Mouse (Mus musculus): ENCODE measurements at regions not wholly inside any gene's neighbourhood (a gene's known extent, or its start where the extent isn't known, plus 50 kb on each side); places are given as distances from the start of the nearest gene placed in this dataset.

DNA sequence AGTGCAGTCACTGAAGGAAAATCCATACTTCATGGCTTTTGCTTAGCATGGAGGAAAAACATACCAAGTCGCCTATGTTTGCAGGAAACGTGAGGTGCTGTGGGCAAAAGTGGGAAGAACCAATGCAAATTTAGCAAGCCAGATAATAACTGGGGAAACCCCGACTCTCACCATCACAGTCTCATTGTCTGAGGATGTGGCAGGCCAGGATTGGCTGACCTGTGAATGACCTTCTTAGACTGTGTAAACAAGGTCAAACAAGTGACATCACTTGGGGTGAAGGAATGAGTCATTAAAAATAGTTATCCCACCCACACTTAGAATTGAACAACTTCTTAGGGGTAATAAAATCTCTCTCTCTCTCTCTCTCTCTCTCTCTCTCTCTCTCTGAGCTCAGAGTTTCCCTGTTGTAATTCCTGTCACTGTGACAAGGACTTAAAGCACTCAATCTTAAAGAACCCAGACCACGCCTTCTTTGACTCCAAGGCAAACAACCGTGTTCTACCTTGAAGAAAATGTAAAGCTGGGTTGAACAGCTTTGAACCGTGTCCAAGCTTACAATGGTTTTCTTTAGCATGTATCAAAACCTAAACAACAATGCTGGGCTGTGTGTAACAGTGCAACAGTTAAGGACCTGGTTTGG is 142.0 kb downstream of the Sp3 start:
- Histone ChIP-seq H3K27me3 (ENCODE audit: control insufficient read depth in 1 of 2, insufficient read depth in 2 of 2, low read length in 2 of 2) (peaks cover 8 to 15% of the 10 kb centered on the region in 2 experiments), H3K9ac (ENCODE audit: control insufficient read depth, low read depth, low read length, poor library complexity, severe bottlenecking) (no peak overlapping the region), H3K4me3 (ENCODE audit: control insufficient read depth in 1 of 2, insufficient read depth in 1 of 2, low read depth in 2 of 2, low read length in 2 of 2) (no peak overlapping the region), H3K9me3 (replicated peaks; ENCODE audit: insufficient read depth, low read length) (no peaks in the 10 kb centered on the region), H3K79me2 (ENCODE audit: control insufficient read depth, insufficient read depth, low read length, poor library complexity) (no peaks in the 10 kb centered on the region), H3K27ac (ENCODE audit: control insufficient read depth, low read depth, low read length) (no peak overlapping the region), H3K4me1 (ENCODE audit: control insufficient read depth in 1 of 2, insufficient read depth in 2 of 2, low read length in 2 of 2) (peaks cover 0 to 11% of the 10 kb centered on the region in 2 experiments; a peak in 1 of 4 replicates), H3K36me3 (ENCODE audit: control insufficient read depth in 1 of 2, insufficient read depth in 2 of 2, low read length in 2 of 2) (no peaks in the 10 kb centered on the region)
- DNase-seq (ENCODE audit: low read depth, low spot score) = peak; percentile 41
- TF ChIP-seq ELF1 (IDR thresholded peaks at IDR 0.05; ENCODE audit: low read depth, low read length) = no peak
- peak; percentile 38; the same call in 1 of the 2 replicates for TF ChIP-seq GATA1 (IDR thresholded peaks at IDR 0.05; ENCODE audit: low read depth, low read length)

DNA sequence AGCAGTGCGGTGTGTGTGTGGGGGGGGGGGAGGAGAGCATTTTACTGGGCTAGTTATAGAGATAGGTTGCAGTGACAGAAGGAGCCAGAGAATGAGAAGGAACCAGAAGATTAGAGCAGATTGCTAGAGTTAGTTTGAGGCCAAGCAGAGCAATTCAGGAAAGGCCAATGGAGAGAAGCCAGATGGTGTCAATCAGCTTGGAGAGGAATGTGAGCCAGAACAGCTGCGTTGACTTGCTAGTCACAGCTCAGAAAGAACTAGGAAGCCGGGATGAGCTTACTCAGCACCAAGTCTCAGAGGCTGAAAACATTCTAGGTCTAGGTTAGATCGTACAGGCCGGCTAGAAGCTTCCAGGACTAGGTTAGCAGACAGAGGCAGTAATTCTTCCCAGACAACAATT is 140.6 kb downstream of the Sp3 start:
- peaks cover 0 to 11% of the 10 kb centered on the region in 2 experiments; a peak in 1 of 4 replicates for H3K4me1 ChIP-seq (ENCODE audit: control insufficient read depth in 1 of 2, insufficient read depth in 2 of 2, low read length in 2 of 2)

DNA sequence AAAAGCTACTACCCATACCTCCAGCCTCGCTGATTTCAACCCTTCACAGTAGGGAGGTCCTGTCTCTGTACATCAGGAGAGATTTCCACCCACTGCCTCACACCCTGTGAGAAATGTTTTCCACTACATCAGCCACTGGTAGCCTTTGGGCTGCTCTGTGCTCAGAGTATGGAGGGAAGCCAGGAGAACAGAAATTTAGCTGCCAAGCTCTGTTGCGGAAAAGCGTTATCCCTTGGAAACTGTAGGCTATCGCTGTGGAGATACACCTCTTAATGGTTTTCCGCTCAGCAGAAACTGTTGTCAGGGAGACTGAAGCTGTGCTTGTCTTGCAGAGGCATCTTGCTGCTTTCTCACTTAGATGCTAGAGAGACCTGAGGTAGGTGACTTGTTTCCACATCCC is 138.9 kb downstream of the Sp3 start:
- no peak overlapping the region for H3K27ac ChIP-seq (ENCODE audit: control insufficient read depth, low read depth, low read length)
- no peaks in the 10 kb centered on the region for H3K36me3 ChIP-seq (ENCODE audit: control insufficient read depth in 1 of 2, insufficient read depth in 2 of 2, low read length in 2 of 2)
- H3K9me3 ChIP-seq (replicated peaks; ENCODE audit: insufficient read depth, low read length) = no peaks in the 10 kb centered on the region
- H3K4me1 ChIP-seq (ENCODE audit: control insufficient read depth in 1 of 2, insufficient read depth in 2 of 2, low read length in 2 of 2) = 0 out of 4 replicates have a peak, but pooled peaks cover 0 to 5% of the 10 kb centered on the region in 2 experiments
- DNase-seq (ENCODE audit: low read depth, low spot score) = no peak
- no peak overlapping the region for H3K4me3 ChIP-seq (ENCODE audit: control insufficient read depth in 1 of 2, insufficient read depth in 1 of 2, low read depth in 2 of 2, low read length in 2 of 2)
- H3K79me2 ChIP-seq (ENCODE audit: control insufficient read depth, insufficient read depth, low read length, poor library complexity) = no peaks in the 10 kb centered on the region
- no peak overlapping the region for H3K9ac ChIP-seq (ENCODE audit: control insufficient read depth, low read depth, low read length, poor library complexity, severe bottlenecking)
- TF ChIP-seq TAL1 (IDR thresholded peaks at IDR 0.05; ENCODE audit: low read length) (no peak), TCF12 (IDR thresholded peaks at IDR 0.05; ENCODE audit: low read depth, low read length) (no peak), MEF2A (IDR thresholded peaks at IDR 0.05; ENCODE audit: extremely low read depth, insufficient replicate concordance, low read depth, low read length, poor library complexity, severe bottlenecking) (no peak), ZKSCAN1 (IDR thresholded peaks at IDR 0.05; ENCODE audit: low read depth, low read length) (no peak), SMC3 (IDR thresholded peaks at IDR 0.05; ENCODE audit: low read depth, low read length) (no peak), POLR2AphosphoS5 (IDR thresholded peaks at IDR 0.05; ENCODE audit: borderline replicate concordance, low read depth, low read length) (no peak), ZC3H11A (IDR thresholded peaks at IDR 0.05; ENCODE audit: low read depth, low read length) (no peak), JUND (IDR thresholded peaks at IDR 0.05; ENCODE audit: low read depth, low read length) (no peak), NRF1 (IDR thresholded peaks at IDR 0.05; ENCODE audit: insufficient read depth, low read depth, low read length, poor library complexity, severe bottlenecking) (no peak), NELFE (IDR thresholded peaks at IDR 0.05; ENCODE audit: low read depth, low read length) (no peak), ZNF384 (IDR thresholded peaks at IDR 0.05; ENCODE audit: low read depth, low read length) (no peak), GABPA (IDR thresholded peaks at IDR 0.05; ENCODE audit: low read depth, low read length) (no peak), UBTF (IDR thresholded peaks at IDR 0.05; ENCODE audit: borderline replicate concordance, insufficient read depth, low read depth, low read length) (no peak), MYC (IDR thresholded peaks at IDR 0.05; ENCODE audit: low read depth, low read length) (no peak), ETS1 (IDR thresholded peaks at IDR 0.05; ENCODE audit: low read depth, low read length) (no peak), RAD21 (IDR thresholded peaks at IDR 0.05; ENCODE audit: low read depth, low read length) (no peak), GATA1 (IDR thresholded peaks at IDR 0.05; ENCODE audit: low read depth, low read length) (no peak), KAT2A (conservative IDR thresholded peaks at IDR 0.05; ENCODE audit: low read depth, low read length) (no peak), POLR2AphosphoS2 (IDR thresholded peaks at IDR 0.05; ENCODE audit: low read length) (no peak)
- H3K27me3 ChIP-seq (ENCODE audit: control insufficient read depth in 1 of 2, insufficient read depth in 2 of 2, low read length in 2 of 2) = peaks cover 10 to 15% of the 10 kb centered on the region in 2 experiments

More for the DNA sequence above, 140.6 kb downstream of the Sp3 start:
- DNase-seq (ENCODE audit: low read depth, low spot score) = no peak
- Histone ChIP-seq H3K36me3 (ENCODE audit: control insufficient read depth in 1 of 2, insufficient read depth in 2 of 2, low read length in 2 of 2) (no peaks in the 10 kb centered on the region), H3K79me2 (ENCODE audit: control insufficient read depth, insufficient read depth, low read length, poor library complexity) (no peaks in the 10 kb centered on the region), H3K27ac (ENCODE audit: control insufficient read depth, low read depth, low read length) (no peak overlapping the region), H3K9me3 (replicated peaks; ENCODE audit: insufficient read depth, low read length) (no peaks in the 10 kb centered on the region), H3K4me3 (ENCODE audit: control insufficient read depth in 1 of 2, insufficient read depth in 1 of 2, low read depth in 2 of 2, low read length in 2 of 2) (no peak overlapping the region), H3K9ac (ENCODE audit: control insufficient read depth, low read depth, low read length, poor library complexity, severe bottlenecking) (no peak overlapping the region), H3K27me3 (ENCODE audit: control insufficient read depth in 1 of 2, insufficient read depth in 2 of 2, low read length in 2 of 2) (peaks cover 10 to 15% of the 10 kb centered on the region in 2 experiments)
- no peak for TF ChIP-seq GABPA (IDR thresholded peaks at IDR 0.05; ENCODE audit: low read depth, low read length)
- no peak for TF ChIP-seq SMC3 (IDR thresholded peaks at IDR 0.05; ENCODE audit: low read depth, low read length)
- no peak for TF ChIP-seq USF1 (IDR thresholded peaks at IDR 0.05; ENCODE audit: low read depth, low read length)
- TF ChIP-seq KAT2A (conservative IDR thresholded peaks at IDR 0.05; ENCODE audit: low read depth, low read length) = no peak
- no peak for TF ChIP-seq SIN3A (IDR thresholded peaks at IDR 0.05; ENCODE audit: low read length)
- no peak for TF ChIP-seq ZNF384 (IDR thresholded peaks at IDR 0.05; ENCODE audit: low read depth, low read length)
- no peak for TF ChIP-seq ZC3H11A (IDR thresholded peaks at IDR 0.05; ENCODE audit: low read depth, low read length)

All from MEL (cell line).